Mouse (Mus musculus) layer of hippocampus, adult 9-11 months (tissue): ENCODE measurements around the gene Gm11758.
"Not testable (repeated sequence)": the region's sequence is repeated elsewhere in the genome, so short reads cannot be mapped to it uniquely, and the experiment has no call there.

Experiments
- DNase-seq: peaks from one replicate; pipeline ENCODE4 v3.0.0; 2022

Gene Gm11758

DNA sequence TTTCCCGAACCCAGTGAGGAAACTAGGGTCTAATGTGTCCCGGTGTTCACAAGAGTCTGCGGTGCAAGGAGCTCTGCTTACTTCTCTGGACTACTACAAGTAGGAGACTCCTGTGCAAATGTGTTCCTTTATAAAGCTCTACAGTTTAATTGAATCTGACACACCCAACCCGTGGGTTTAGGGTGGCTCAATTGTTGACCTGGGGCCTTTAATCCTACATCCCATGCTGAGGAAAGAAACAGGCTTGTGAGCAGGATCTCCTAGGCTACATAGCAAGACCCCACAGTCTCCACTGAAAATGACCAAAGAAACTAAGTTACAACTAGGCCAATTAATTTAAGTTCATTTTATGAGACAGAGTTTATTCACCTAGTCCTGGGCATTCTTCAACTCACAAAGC, at the start of gene Gm11758:
Gene Gm11758, minus strand, starts transcription at position 101 of the 400 bp plus-strand sequence.
- DNase-seq: not testable (repeated sequence)

DNA sequence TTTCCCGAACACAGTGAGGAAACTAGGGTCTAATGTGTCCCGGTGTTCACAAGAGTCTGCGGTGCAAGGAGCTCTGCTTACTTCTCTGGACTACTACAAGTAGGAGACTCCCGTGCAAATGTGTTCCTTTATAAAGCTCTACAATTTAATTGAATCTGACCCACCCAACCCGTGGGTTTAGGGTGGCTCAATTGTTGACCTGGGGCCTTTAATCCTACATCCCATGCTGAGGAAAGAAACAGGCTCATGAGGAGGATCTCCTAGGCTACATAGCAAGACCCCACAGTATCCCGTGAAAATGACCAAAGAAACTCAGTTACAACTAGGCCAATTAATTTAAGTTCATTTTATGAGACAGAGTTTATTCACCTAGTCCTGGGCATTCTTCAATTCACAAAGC, 44.6 kb upstream of the Gm11758 start, which contains the start of gene Gm11756:
Gene Gm11756, minus strand, starts transcription at position 101 of the 400 bp plus-strand sequence.
- DNase-seq: not testable (repeated sequence)

GRCm38 (mm10) chr4:73905853-73906252, 29.8 kb upstream of the Gm11758 start, which contains the start of gene Gm13871:
Gm13871 (minus strand) TSS chr4:73905953.
- not testable (repeated sequence) for DNase-seq

- not testable (repeated sequence) for DNase-seq
Measured at GRCm38 (mm10) chr4:73891012-73891411, 14.9 kb upstream of the Gm11758 start, which contains the start of gene Gm11757. Gm11757 (minus strand) TSS chr4:73891112.

DNA sequence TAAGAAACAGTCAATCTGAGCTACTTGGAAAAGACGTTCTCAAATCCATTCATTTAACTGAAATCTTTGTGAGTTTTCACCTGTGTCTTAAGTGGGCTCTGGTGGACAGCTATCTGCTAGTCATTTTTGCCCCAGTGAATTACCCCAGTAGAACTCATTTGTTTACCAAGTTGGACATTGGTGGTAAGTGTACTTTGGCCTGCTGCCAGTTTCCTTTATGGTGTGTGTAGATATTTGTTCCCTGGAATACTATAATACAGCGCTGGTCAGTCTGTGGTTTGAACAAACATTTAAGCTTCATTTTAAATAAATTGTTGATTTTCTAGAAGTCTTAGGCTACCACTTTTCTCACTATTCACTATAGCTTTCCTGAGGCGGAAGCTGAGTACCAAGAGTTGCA, 49.5 kb downstream of the Gm11758 start:
- DNase-seq: no peak
